Mouse (Mus musculus) adipocyte (in vitro differentiated cells): ENCODE measurements at regions not wholly inside any gene's neighbourhood (a gene's known extent, or its start where the extent isn't known, plus 50 kb on each side); places are given as distances from the start of the nearest gene placed in this dataset.

Experiments used
- DNase-seq: peaks from one replicate; pipeline ENCODE4 v3.0.0-alpha.2; 2016; ENCODE audit warnings: low spot score

DNA sequence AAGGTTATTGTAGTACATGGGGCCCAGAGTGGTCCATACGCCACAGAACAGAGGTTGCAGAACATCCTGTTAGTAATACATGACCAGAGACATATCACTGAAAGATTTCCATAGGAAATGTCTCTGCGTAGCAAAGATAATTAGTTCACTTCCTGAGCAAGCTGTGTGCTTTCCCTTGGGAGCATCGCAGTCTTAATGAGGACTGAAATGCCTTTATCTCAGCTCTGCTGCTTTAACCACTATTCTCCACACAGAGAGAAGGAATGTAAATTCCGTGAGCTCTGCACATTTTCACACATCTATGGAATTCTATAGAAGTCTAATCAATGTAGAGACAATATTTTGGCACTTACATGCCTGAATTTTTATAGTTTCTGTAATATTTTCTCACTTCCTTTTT is 1454.7 kb upstream of the Pcdh10 start:
- no peak for DNase-seq

DNA sequence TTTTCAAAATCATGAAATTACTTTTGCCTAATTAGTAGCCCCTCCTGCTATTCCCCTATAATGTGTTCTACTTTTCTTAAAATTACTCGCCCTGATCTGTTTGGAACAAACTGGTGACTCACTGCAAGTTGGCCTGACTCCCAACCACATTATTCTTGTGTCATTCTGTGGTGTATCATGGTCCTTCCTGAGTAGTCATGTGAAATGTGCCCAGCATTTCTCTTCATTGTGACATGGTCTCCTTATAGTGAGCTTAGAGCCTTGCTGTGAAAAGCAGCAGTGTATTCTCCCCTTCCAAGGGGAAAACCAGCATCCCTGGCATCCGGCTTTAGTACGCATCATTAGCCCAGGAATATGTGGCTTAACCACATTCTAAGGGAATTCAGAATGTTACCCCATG is 1432.4 kb upstream of the Pcdh10 start:
- peak; percentile 6 for DNase-seq
